Mouse (Mus musculus): Measurements from ENCODE around the gene Phc2. TPM values are rescaled to one million over a fixed set of nuclear protein-coding genes. Genes with fewer than 3 reads are reported as not detected.
A peak's percentile ranks its signal among the peaks of the same experiment; 100 is the strongest.

Gene Phc2
- polyA plus RNA-seq, 1 experiment from 2014 or later = 18.9 TPM

GRCm38 (mm10) chr4:128709061-128709780, 54.7 kb downstream of the Phc2 start:
- H3K27ac ChIP-seq (ENCODE audit: low read length) = no peak overlapping the region
- H3K4me2 ChIP-seq (ENCODE audit: low read depth, low read length) = no peak overlapping the region
- H3K27me3 ChIP-seq (ENCODE audit: control insufficient read depth, insufficient read depth, low read depth, low read length) = no peaks in the 10 kb centered on the region
- H3K9ac ChIP-seq (ENCODE audit: low read length) = no peak overlapping the region
- H3K4me3 ChIP-seq (ENCODE audit: low read length) = no peak overlapping the region
- H3K4me1 ChIP-seq (replicated peaks; ENCODE audit: control insufficient read depth, insufficient read depth, low read length) = peaks cover 22% of the 10 kb centered on the region
- H3K36me3 ChIP-seq (ENCODE audit: control insufficient read depth, insufficient read depth, low read length) = 0 out of 2 replicates have a peak, but pooled peaks cover 2% of the 10 kb centered on the region
- ATAC-seq (ENCODE audit: low read depth) = no peak
- 75% methylated on average over 15 of the region's 15 CpGs for WGBS
- no peaks in the 10 kb centered on the region for H3K9me3 ChIP-seq (ENCODE audit: control insufficient read depth, low read length)

GRCm38 (mm10) chr4:128709781-128710166, 55.3 kb downstream of the Phc2 start:
- Histone ChIP-seq H3K4me1 (replicated peaks; ENCODE audit: control insufficient read depth, insufficient read depth, low read length) (peaks cover 26% of the 10 kb centered on the region), H3K9me3 (ENCODE audit: control insufficient read depth, low read length) (no peaks in the 10 kb centered on the region), H3K27me3 (ENCODE audit: control insufficient read depth, insufficient read depth, low read depth, low read length) (no peaks in the 10 kb centered on the region), H3K4me2 (ENCODE audit: low read depth, low read length) (no peak overlapping the region), H3K4me3 (ENCODE audit: low read length) (no peak overlapping the region), H3K36me3 (ENCODE audit: control insufficient read depth, insufficient read depth, low read length) (0 out of 2 replicates have a peak, but pooled peaks cover 2% of the 10 kb centered on the region), H3K9ac (ENCODE audit: low read length) (no peak overlapping the region), H3K27ac (ENCODE audit: low read length) (no peak overlapping the region)
- ATAC-seq (ENCODE audit: low read depth) = no peak
- 95% methylated on average over 12 of the region's 12 CpGs for WGBS

GRCm38 (mm10) chr4:128710286-128710685, 55.8 kb downstream of the Phc2 start:
- Histone ChIP-seq H3K9ac (ENCODE audit: low read length) (no peak overlapping the region), H3K9me3 (ENCODE audit: control insufficient read depth, low read length) (no peaks in the 10 kb centered on the region), H3K27me3 (ENCODE audit: control insufficient read depth, insufficient read depth, low read depth, low read length) (no peaks in the 10 kb centered on the region), H3K4me1 (replicated peaks; ENCODE audit: control insufficient read depth, insufficient read depth, low read length) (peaks cover 31% of the 10 kb centered on the region), H3K4me2 (ENCODE audit: low read depth, low read length) (no peak overlapping the region), H3K4me3 (ENCODE audit: low read length) (no peak overlapping the region), H3K27ac (ENCODE audit: low read length) (no peak overlapping the region), H3K36me3 (ENCODE audit: control insufficient read depth, insufficient read depth, low read length) (0 out of 2 replicates have a peak, but pooled peaks cover 2% of the 10 kb centered on the region)
- 88% methylated on average over 6 of the region's 6 CpGs for WGBS
- no peak for ATAC-seq (ENCODE audit: low read depth)

DNA sequence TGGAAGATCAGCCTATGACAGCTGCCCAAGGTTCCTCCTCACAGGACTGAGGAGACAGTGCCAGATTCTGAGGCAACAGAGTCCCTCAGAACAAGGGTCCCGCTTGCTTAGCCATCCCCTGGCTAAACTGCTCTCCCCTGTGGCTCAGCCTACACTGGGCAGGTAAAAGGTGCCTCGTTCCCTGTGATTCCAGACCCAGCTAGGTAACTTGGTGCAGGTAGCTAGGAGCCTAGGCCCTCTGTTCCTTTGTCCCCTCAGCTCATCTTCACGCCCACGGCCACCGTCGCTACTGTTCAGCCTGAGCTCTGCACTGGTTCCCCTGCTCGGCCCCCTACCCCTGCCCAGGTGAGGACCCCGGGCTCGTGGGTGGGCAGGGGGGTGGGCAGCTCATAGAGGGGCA, 56.3 kb downstream of the Phc2 start:
- H3K4me2 ChIP-seq (ENCODE audit: low read depth, low read length) = no peak overlapping the region
- no peaks in the 10 kb centered on the region for H3K9me3 ChIP-seq (ENCODE audit: control insufficient read depth, low read length)
- peak overlapping the region; percentile 26; the same call in 1 of the 2 replicates for H3K9ac ChIP-seq (ENCODE audit: low read length)
- 0 out of 2 replicates have a peak, but pooled peaks cover 2% of the 10 kb centered on the region for H3K36me3 ChIP-seq (ENCODE audit: control insufficient read depth, insufficient read depth, low read length)
- ATAC-seq (ENCODE audit: low read depth) = no peak
- WGBS = 76% methylated on average over 9 of the region's 9 CpGs
- peaks cover 36% of the 10 kb centered on the region for H3K4me1 ChIP-seq (replicated peaks; ENCODE audit: control insufficient read depth, insufficient read depth, low read length)
- H3K27me3 ChIP-seq (ENCODE audit: control insufficient read depth, insufficient read depth, low read depth, low read length) = no peaks in the 10 kb centered on the region
- H3K27ac ChIP-seq (ENCODE audit: low read length) = no peak overlapping the region
- H3K4me3 ChIP-seq (ENCODE audit: low read length) = no peak overlapping the region

DNA sequence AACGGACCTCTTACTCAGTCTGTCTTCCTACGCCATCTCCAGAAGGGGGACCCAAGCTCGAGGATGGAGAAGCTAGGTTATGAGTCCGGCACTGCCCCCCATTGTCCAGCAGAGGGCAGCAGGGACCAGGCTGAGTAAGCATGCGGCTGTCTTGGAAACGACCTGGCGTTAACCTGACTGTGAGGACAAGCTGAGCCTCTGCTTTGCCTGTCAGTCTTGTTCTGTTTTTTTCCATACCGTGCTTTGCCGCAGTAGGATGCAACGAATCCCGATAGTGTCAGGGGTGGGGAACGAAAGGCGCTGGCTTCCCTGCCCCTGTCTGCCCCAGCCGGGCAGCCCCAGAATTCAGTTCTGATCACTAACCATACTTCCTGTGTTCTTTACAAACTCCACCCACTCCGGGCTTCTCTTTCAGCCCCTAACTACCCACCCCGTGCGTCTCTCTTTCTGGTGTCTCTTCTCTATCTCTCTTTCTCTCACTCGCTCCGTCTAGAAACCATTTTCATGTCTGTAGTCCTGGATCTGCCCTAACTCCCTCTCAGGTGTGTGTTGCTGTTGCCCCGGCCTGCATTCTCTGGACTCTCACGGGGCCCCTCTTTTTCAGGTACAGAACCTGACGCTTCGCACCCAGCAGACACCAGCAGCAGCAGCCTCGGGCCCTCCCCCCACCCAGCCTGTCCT, 57.1 kb downstream of the Phc2 start:
- 9% methylated on average over 24 of the region's 24 CpGs for WGBS

DNA sequence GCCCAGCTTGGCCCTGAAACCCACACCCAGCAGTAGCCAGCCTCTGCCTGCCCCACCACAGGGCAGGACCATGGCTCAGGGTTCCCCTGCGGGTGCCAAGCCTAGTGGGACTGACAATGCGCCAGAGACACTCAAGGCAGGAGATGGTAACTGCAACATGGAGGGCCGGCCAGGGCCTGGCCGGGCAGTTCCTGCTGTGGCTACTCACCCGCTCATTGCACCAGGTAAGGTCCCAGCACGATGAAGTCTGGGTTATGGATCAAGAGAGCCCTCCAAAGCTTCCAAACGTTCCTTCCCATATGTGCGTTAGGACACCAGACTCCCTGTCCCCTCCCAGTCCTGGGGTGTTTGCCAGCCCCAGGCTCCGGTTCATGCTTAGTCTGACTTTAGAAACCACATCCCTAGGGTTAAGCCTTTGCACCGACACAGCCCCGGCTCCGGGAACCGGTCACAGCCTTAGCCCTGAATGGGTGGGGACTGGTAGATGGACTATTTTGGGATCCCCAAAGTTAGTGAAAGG, 57.7 kb downstream of the Phc2 start:
- 0 out of 2 replicates have a peak, but pooled peaks cover 2% of the 10 kb centered on the region for H3K36me3 ChIP-seq (ENCODE audit: control insufficient read depth, insufficient read depth, low read length)
- peak overlapping the region; percentile 33 for H3K4me3 ChIP-seq (ENCODE audit: low read length)
- no peaks in the 10 kb centered on the region for H3K27me3 ChIP-seq (ENCODE audit: control insufficient read depth, insufficient read depth, low read depth, low read length)
- H3K4me2 ChIP-seq (ENCODE audit: low read depth, low read length) = peak overlapping the region; percentile 53
- H3K27ac ChIP-seq (ENCODE audit: low read length) = no peak overlapping the region
- peak overlapping the region; percentile 52 for H3K9ac ChIP-seq (ENCODE audit: low read length)
- no peak for ATAC-seq (ENCODE audit: low read depth)
- peaks cover 33% of the 10 kb centered on the region for H3K4me1 ChIP-seq (replicated peaks; ENCODE audit: control insufficient read depth, insufficient read depth, low read length)
- H3K9me3 ChIP-seq (ENCODE audit: control insufficient read depth, low read length) = no peaks in the 10 kb centered on the region
- 50% methylated on average over 13 of the region's 13 CpGs for WGBS

More for the DNA sequence above, 57.1 kb downstream of the Phc2 start:
- Histone ChIP-seq H3K36me3 (ENCODE audit: control insufficient read depth, insufficient read depth, low read length) (0 out of 2 replicates have a peak, but pooled peaks cover 2% of the 10 kb centered on the region), H3K4me1 (replicated peaks; ENCODE audit: control insufficient read depth, insufficient read depth, low read length) (peaks cover 36% of the 10 kb centered on the region), H3K27ac (ENCODE audit: low read length) (no peak overlapping the region), H3K27me3 (ENCODE audit: control insufficient read depth, insufficient read depth, low read depth, low read length) (no peaks in the 10 kb centered on the region), H3K9me3 (ENCODE audit: control insufficient read depth, low read length) (no peaks in the 10 kb centered on the region), H3K4me2 (ENCODE audit: low read depth, low read length) (peak overlapping the region; percentile 53), H3K4me3 (ENCODE audit: low read length) (peak overlapping the region; percentile 33), H3K9ac (ENCODE audit: low read length) (peak overlapping the region; percentile 52)
- peak; percentile 61 for ATAC-seq (ENCODE audit: low read depth)

GRCm38 (mm10) chr4:128712941-128713340, 58.4 kb downstream of the Phc2 start:
- Histone ChIP-seq H3K27me3 (ENCODE audit: control insufficient read depth, insufficient read depth, low read depth, low read length) (no peaks in the 10 kb centered on the region), H3K9me3 (ENCODE audit: control insufficient read depth, low read length) (no peaks in the 10 kb centered on the region), H3K36me3 (ENCODE audit: control insufficient read depth, insufficient read depth, low read length) (no peaks in the 10 kb centered on the region), H3K4me2 (ENCODE audit: low read depth, low read length) (no peak overlapping the region), H3K27ac (ENCODE audit: low read length) (no peak overlapping the region), H3K4me1 (replicated peaks; ENCODE audit: control insufficient read depth, insufficient read depth, low read length) (peaks cover 33% of the 10 kb centered on the region), H3K4me3 (ENCODE audit: low read length) (no peak overlapping the region), H3K9ac (ENCODE audit: low read length) (no peak overlapping the region)
- ATAC-seq (ENCODE audit: low read depth) = no peak
- WGBS = 81% methylated on average over 6 of the region's 6 CpGs

DNA sequence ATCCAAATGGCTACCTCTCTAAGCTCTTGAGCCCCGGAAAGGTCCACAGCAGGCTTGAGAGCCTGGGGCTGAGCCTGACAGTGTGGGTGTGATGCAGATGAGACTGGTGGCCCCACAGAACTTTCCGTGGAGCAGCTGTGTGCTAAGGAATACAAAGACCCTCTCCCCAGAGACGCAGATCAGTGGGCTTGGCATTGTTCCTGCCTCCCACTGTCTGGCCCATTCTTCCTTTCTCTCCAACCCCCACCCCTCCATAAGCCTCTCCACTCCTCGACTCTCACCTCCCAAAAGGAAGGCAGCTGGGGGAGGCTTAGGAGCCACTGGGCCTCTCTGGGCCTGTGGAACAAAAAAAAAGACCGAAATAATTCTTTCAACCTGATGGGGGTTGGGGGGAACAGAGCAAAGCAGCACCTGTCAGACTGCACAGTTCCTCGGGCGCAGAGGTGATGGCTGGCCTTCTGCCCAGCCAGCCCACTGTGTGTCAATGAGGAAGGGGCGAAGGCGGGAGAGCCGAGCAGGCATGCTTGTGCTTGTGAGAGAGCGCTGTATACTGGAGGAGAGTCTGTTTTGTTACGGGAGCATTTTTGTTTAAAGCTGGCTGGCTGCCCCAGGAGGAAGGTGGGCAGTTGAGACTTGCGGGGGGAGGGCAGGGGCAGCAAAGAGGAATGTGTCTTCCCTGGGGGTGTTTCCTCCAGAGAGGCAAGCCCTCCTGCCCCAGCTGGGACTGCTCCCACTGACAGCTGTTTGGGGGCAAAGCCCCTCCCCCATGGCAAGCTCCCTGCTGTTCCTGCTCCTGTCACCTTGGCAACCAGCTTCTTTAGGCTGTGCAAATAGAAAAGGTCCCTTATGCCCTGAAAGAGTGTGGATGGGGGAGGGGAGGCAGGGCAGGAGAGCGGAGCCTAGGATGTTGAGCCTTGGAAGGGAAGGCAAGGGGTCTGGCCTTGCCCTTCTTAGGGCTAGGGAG, 61.0 kb downstream of the Phc2 start:
- peak; percentile 78 for ATAC-seq (ENCODE audit: low read depth)
- no peaks in the 10 kb centered on the region for H3K9me3 ChIP-seq (ENCODE audit: control insufficient read depth, low read length)
- WGBS = 13% methylated on average over 14 of the region's 14 CpGs
- peak overlapping the region; percentile 88 for H3K27ac ChIP-seq (ENCODE audit: low read length)
- no peak overlapping the region for H3K4me3 ChIP-seq (ENCODE audit: low read length)
- peaks cover 48% of the 10 kb centered on the region for H3K4me1 ChIP-seq (replicated peaks; ENCODE audit: control insufficient read depth, insufficient read depth, low read length)
- peak overlapping the region; percentile 35 for H3K4me2 ChIP-seq (ENCODE audit: low read depth, low read length)
- peak overlapping the region; percentile 34; the same call in 1 of the 2 replicates for H3K9ac ChIP-seq (ENCODE audit: low read length)
- no peaks in the 10 kb centered on the region for H3K36me3 ChIP-seq (ENCODE audit: control insufficient read depth, insufficient read depth, low read length)
- H3K27me3 ChIP-seq (ENCODE audit: control insufficient read depth, insufficient read depth, low read depth, low read length) = no peaks in the 10 kb centered on the region
